Mouse (Mus musculus) kidney, embryonic 16.5 days (tissue): Measurements from ENCODE around the gene 1700037H04Rik. TPM values are rescaled to one million over a fixed set of nuclear protein-coding genes. Genes with fewer than 3 reads are reported as not detected.

Experiments used
- ATAC-seq: fragments of 200-750 bp; cut with Nextera tagmentation; 2 replicates; pipeline ENCODE4 v1.8.0; 2017; ENCODE audit warnings: moderate TSS enrichment; ENCODE audit not compliant: low FRiP score, low TSS enrichment
- H3K27ac ChIP-seq: fragments of 300-500 bp; sonication (generic); 2 replicates; pipeline ENCODE4 v1.5.1; 2014; ENCODE audit warnings: low read length
- H3K27me3 ChIP-seq: fragments of 300-500 bp; sonication (generic); 2 replicates; pipeline ENCODE4 v1.6.1; 2014; ENCODE audit warnings: low read length, control low read depth, mixed read lengths; ENCODE audit not compliant: insufficient read depth
- H3K36me3 ChIP-seq: fragments of 300-500 bp; sonication (generic); 2 replicates; pipeline ENCODE4 v1.6.1; 2014; ENCODE audit warnings: low read length, control low read depth, mixed read lengths; ENCODE audit not compliant: insufficient read depth
- H3K4me1 ChIP-seq: fragments of 300-500 bp; sonication (generic); 2 replicates; pipeline ENCODE4 v1.6.1; 2014; ENCODE audit warnings: low read length, control low read depth, mixed read lengths; ENCODE audit not compliant: insufficient read depth
- H3K4me2 ChIP-seq: fragments of 300-500 bp; sonication (generic); replicated peaks from 2 replicates; pipeline ENCODE4 v1.6.1; 2014; ENCODE audit warnings: low read depth, low read length
- H3K4me3 ChIP-seq: fragments of 300-500 bp; sonication (generic); 2 replicates; pipeline ENCODE4 v1.5.1; 2014; ENCODE audit warnings: mild to moderate bottlenecking, low read length
- H3K9ac ChIP-seq: fragments of 300-500 bp; sonication (generic); replicated peaks from 2 replicates; pipeline ENCODE4 v1.6.1; 2014; ENCODE audit warnings: low read length
- H3K9me3 ChIP-seq: fragments of 300-500 bp; sonication (generic); 2 replicates; pipeline ENCODE4 v1.6.1; 2016; ENCODE audit warnings: low read length, control low read depth
- WGBS: fragments of 180-500 bp; shearing (Covaris S2); extraction: QIAGEN DNeasy Blood & Tissue Kit; methylation state at CpG from one replicate; pipeline ENCODE4 v1.1.7; 2014; 5-methylcytosine and 5-hydroxymethylcytosine counted together
- polyA plus RNA-seq: library from polyadenylated mRNA; unstranded; fragments of >200 nt; fragmentation: Nextera tagmentation; extraction: Ambion mirVana; gene quantifications from 2 replicates; pipeline ENCODE4 v1.2.1, GENCODE M21; 2015

Gene 1700037H04Rik
- polyA plus RNA-seq, result 98.2 and 101 TPM in 2 replicates

GRCm38 (mm10) chr2:131159938-131160581 lies at the start of gene 1700037H04Rik:
Gene 1700037H04Rik (minus strand): TSS chr2:131160081.
- Histone ChIP-seq H3K4me3 (peak within 1 kb of the TSS; percentile 78), H3K36me3 (no peaks in the 10 kb centered on the region), H3K27ac (peak within 1 kb of the TSS; percentile 95), H3K4me1 (peaks cover 13% of the 10 kb centered on the region), H3K9me3 (peaks cover 6% of the 10 kb centered on the region), H3K9ac (peak within 1 kb of the TSS; percentile 91), H3K27me3 (no peaks in the 10 kb centered on the region), H3K4me2 (peak within 1 kb of the TSS; percentile 97)
- WGBS, result under 1% methylated on average over 54 of the region's 54 CpGs
- ATAC-seq, result peak; percentile 97

- peak overlapping the region; percentile 80 for H3K4me3 ChIP-seq
- H3K9ac ChIP-seq, result peak overlapping the region; percentile 86
- H3K36me3 ChIP-seq, result peaks cover 9% of the 10 kb centered on the region; the same call in 1 of the 2 replicates
- H3K9me3 ChIP-seq, result no peaks in the 10 kb centered on the region
- ATAC-seq, result peak; percentile 7
- H3K4me2 ChIP-seq, result peak overlapping the region; percentile 75
- WGBS, result 81% methylated on average over 4 of the region's 4 CpGs
- H3K4me1 ChIP-seq, result peaks cover 25% of the 10 kb centered on the region
- H3K27ac ChIP-seq, result peak overlapping the region; percentile 96
- no peaks in the 10 kb centered on the region for H3K27me3 ChIP-seq
These were observed 49.4 kb upstream of the 1700037H04Rik start for GRCm38 (mm10) chr2:131209125-131209795.

DNA sequence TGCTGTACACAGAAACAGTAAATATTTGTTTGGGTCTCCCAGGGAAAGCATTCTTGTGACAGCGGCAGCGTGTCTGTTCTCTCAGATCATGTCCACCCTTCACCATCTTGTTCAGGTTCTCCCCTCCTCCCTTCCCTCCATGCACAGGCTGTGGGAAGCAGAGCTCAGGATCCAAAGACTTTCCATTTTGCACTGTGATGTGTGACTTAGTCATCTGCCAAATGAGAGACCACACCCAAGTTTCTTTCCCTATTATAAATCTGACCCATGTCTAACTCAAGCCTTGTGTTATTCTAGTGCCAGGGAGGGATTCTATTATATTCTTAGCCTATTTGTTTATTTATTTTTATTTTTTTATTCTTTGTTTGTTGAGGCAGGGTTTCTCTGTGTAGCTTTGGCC lies 48.5 kb upstream of the 1700037H04Rik start:
- H3K36me3 ChIP-seq, result peaks cover 9% of the 10 kb centered on the region; the same call in 1 of the 2 replicates
- no peak overlapping the region for H3K9ac ChIP-seq
- H3K27ac ChIP-seq, result no peak overlapping the region
- peaks cover 25% of the 10 kb centered on the region for H3K4me1 ChIP-seq
- H3K27me3 ChIP-seq, result no peaks in the 10 kb centered on the region
- ATAC-seq, result no peak
- no peaks in the 10 kb centered on the region for H3K9me3 ChIP-seq
- no peak overlapping the region for H3K4me2 ChIP-seq
- no peak overlapping the region for H3K4me3 ChIP-seq
- WGBS, result 98% methylated on average over 2 of the region's 2 CpGs

DNA sequence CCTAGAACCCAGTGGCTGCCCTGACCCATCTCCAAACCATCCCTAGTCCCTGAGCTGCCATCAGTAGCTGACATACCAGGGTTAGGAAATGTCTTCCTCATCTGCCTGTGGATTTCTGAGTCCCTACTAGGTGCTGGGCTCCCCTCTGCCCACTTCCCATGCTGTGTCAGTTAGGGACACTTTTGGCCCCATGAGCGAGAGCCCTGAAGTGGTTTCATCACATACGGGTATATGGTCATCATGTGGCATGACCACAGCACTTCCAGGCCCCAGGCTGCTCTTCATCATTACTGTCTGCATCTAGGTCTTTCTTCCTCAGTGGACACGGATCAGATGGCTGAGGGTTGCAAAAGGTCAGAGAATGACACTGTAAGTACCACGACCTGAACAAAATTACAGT lies 46.9 kb upstream of the 1700037H04Rik start, which contains the start of gene Ap5s1:
Gene Ap5s1, plus strand, starts transcription at position 301 of the 400 bp plus-strand sequence.
- Histone ChIP-seq H3K27ac (no peak within 1 kb of the TSS), H3K9me3 (no peaks in the 10 kb centered on the region), H3K4me3 (no peak within 1 kb of the TSS), H3K4me2 (no peak within 1 kb of the TSS), H3K27me3 (no peaks in the 10 kb centered on the region), H3K4me1 (peaks cover 25% of the 10 kb centered on the region), H3K9ac (no peak within 1 kb of the TSS), H3K36me3 (no peaks in the 10 kb centered on the region)
- 75% methylated on average over 4 of the region's 4 CpGs for whole genome bisulfite sequencing
- ATAC-seq, result no peak

- Histone ChIP-seq H3K9me3 (no peaks in the 10 kb centered on the region), H3K4me2 (no peak overlapping the region), H3K36me3 (no peaks in the 10 kb centered on the region; the same call in 1 of the 2 replicates), H3K4me1 (peaks cover 17% of the 10 kb centered on the region), H3K27ac (no peak overlapping the region), H3K4me3 (no peak overlapping the region), H3K9ac (no peak overlapping the region), H3K27me3 (no peaks in the 10 kb centered on the region)
- WGBS, result 83% methylated on average over 8 of the region's 8 CpGs
- no peak for ATAC-seq
These were observed 45.8 kb upstream of the 1700037H04Rik start for GRCm38 (mm10) chr2:131205521-131206182.

GRCm38 (mm10) chr2:131204410-131204981 lies 44.6 kb upstream of the 1700037H04Rik start:
- H3K27ac ChIP-seq, result peak overlapping the region; percentile 80
- H3K4me3 ChIP-seq, result no peak overlapping the region
- 34% methylated on average over 7 of the region's 7 CpGs for WGBS
- peaks cover 14% of the 10 kb centered on the region for H3K4me1 ChIP-seq
- peak overlapping the region; percentile 19; the same call in 1 of the 2 replicates for H3K4me2 ChIP-seq
- H3K9ac ChIP-seq, result 0 out of 2 replicates have a peak overlapping the region, but pooled peaks have one; percentile 13
- no peaks in the 10 kb centered on the region for H3K9me3 ChIP-seq
- no peaks in the 10 kb centered on the region for H3K27me3 ChIP-seq
- peak; percentile 91 for ATAC-seq
- H3K36me3 ChIP-seq, result peaks cover 4% of the 10 kb centered on the region; the same call in 1 of the 2 replicates

DNA sequence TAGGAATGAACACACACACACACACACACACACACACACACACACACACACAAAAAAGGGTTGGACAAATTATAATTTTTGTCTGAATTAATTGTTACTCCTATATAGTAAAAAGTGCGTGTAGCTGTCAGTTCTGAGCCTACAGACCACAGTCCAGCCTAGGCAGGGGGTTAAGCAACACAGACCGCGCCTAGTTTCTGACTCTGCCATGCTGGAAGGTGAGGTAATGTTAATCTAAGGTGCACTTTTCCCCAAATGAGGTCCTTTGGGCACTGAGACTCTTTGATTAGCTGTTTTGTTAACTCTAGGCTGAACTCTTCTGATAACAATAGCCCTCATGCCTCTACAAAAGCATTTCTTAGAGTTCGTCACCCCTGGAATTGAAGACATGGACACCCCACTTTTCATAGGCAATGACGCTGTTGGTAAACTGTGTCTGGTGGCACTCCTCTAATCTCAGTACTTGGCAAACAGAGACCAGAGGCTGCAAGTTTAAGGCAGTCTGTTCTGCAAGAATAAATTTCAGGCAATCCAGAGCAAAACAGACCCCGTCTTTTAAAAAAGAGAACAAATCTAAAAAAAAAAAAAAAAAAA lies 44.0 kb upstream of the 1700037H04Rik start:
- no peak overlapping the region for H3K9ac ChIP-seq

GRCm38 (mm10) chr2:131201262-131201661 lies 41.4 kb upstream of the 1700037H04Rik start:
- no peak for ATAC-seq
- Histone ChIP-seq H3K4me3 (no peak overlapping the region), H3K4me2 (no peak overlapping the region), H3K9me3 (no peaks in the 10 kb centered on the region), H3K27me3 (no peaks in the 10 kb centered on the region), H3K27ac (no peak overlapping the region), H3K9ac (no peak overlapping the region), H3K4me1 (peaks cover 12% of the 10 kb centered on the region), H3K36me3 (peaks cover 21% of the 10 kb centered on the region; the same call in 1 of the 2 replicates)
- 95% methylated on average over 3 of the region's 3 CpGs for WGBS

More for the DNA sequence above, 44.0 kb upstream of the 1700037H04Rik start:
- Histone ChIP-seq H3K4me3 (no peak overlapping the region), H3K36me3 (peaks cover 6% of the 10 kb centered on the region; the same call in 1 of the 2 replicates), H3K27ac (peak overlapping the region; percentile 80), H3K4me2 (no peak overlapping the region), H3K9me3 (no peaks in the 10 kb centered on the region), H3K4me1 (peaks cover 12% of the 10 kb centered on the region), H3K27me3 (no peaks in the 10 kb centered on the region)
- ATAC-seq, result no peak
- WGBS, result 72% methylated on average over 6 of the region's 6 CpGs

DNA sequence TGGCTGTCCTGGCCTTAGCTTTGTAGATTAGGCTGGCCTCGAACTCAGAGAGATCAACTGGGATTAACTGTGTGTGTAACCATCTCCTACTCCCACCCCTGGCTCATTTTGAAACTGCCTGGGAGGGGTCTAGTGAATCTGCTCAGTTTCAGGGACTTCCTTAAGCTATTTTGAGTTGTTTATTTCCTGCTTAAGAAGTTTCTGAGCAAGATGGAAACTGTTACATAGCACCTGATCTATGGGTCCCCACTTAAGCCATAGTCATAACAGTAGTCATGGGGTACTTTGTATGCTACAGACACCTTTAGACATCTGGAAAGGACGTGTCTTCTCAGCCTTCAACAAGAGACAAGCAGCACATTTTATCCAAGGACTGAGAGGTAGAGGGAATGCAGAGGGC lies 40.8 kb upstream of the 1700037H04Rik start:
- no peak for ATAC-seq
- Histone ChIP-seq H3K4me1 (peaks cover 12% of the 10 kb centered on the region), H3K36me3 (peaks cover 21% of the 10 kb centered on the region; the same call in 1 of the 2 replicates), H3K27ac (no peak overlapping the region), H3K9me3 (no peaks in the 10 kb centered on the region), H3K27me3 (no peaks in the 10 kb centered on the region), H3K9ac (no peak overlapping the region), H3K4me3 (no peak overlapping the region), H3K4me2 (no peak overlapping the region)
- 87% methylated on average over 2 of the region's 2 CpGs for WGBS
